Mouse (Mus musculus): ENCODE results near the gene Olfr462. TPM values are rescaled to one million over a fixed set of nuclear protein-coding genes. Genes with fewer than 3 reads are reported as not detected.

The Olfr462 gene
- total and polyA plus RNA-seq, 3 experiments, result not detected

DNA sequence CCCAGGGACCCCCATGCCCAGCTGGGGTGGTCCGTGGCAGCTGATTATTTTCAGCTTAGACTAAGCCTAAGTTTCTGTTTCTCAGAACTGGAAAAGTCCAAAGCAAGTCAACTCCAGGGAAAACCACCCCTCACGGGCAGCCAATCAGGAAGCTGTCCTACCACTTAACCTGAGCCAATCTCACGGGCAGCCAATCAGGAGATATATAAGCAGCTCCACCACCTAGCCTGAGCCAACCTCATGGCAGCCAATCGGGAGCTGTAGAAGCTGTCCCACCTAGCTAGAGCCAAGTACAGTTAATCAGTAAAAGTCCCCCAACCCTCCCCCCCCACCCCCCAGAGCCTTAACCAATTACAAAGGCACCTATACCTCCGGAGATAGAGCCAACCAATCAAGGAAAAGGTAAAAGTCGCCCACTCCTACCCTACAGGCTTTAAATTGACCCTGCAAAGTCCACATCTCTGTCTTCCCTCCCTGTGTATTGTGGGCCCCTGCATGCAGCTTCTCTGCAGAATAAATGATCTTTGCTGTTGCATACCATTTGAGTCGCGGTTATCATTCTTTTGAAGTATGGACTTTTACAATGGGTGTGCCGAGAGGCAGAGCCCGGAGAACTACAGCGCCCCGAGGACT is 45.0 kb downstream of the Olfr462 start:
- no peak for DNase-seq

- DNase-seq, result no peak
These were observed 50.6 kb downstream of the Olfr462 start for GRCm38 (mm10) chr11:87841436-87841835.

DNA sequence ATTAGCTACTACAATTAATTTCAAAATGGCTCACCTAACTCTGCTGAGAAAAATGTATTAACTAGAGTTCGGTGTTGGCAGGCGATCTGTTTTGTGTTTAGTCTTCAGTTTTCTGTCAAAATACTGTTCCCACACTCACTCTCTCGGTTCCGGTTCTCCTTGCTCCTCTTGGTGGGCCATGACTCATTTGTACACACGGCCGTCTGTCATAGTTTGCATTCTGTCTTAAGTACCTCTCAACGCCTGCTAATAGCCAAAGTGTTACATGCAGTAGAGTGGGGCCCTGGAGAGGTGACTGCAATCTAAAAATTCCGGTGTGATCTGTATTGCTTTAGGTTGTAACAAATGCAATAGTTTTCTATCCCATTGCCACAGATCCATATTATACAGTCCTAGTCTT is 51.4 kb downstream of the Olfr462 start:
- DNase-seq, result no peak

Other genes starting within 250 kb of the Olfr462 start
- 1 to 10 TPM; 3.8 to 7.8 TPM for gene Rnf43, start 229.5 kb downstream of the Olfr462 start, total RNA-seq (2021)
- 5.3 and 6.4 TPM in 2 replicates for gene Rnf43, start 229.5 kb downstream of the Olfr462 start, polyA plus RNA-seq (2012; rRNA removed)
- gene Supt4a, start 154.7 kb downstream of the Olfr462 start, total RNA-seq (2021), result 10 to 100 TPM; 43.3 to 74.3 TPM
- gene Supt4a, start 154.7 kb downstream of the Olfr462 start, polyA plus RNA-seq (2012; rRNA removed), result 18.5 and 21.4 TPM in 2 replicates
- 1 to 10 TPM; 3.3 to 4.6 TPM for gene Tspoap1, start 131.7 kb downstream of the Olfr462 start, total RNA-seq (2021)
- gene Tspoap1, start 131.7 kb downstream of the Olfr462 start, polyA plus RNA-seq (2012; rRNA removed), result 6.6 and 9.7 TPM in 2 replicates
- gene Mpo, start 98.7 kb downstream of the Olfr462 start, total RNA-seq (2021), result under 1 TPM in 1 of 2 experiments, not detected in 1; 0.29 TPM
- not detected in 2 replicates for gene Mpo, start 98.7 kb downstream of the Olfr462 start, polyA plus RNA-seq (2012; rRNA removed)
- gene Lpo, start 64.0 kb downstream of the Olfr462 start, total RNA-seq (2021), result not detected
- not detected in 2 replicates for gene Lpo, start 64.0 kb downstream of the Olfr462 start, polyA plus RNA-seq (2012; rRNA removed)
- 10 to 100 TPM in 1 of 2 experiments, 1 to 10 TPM in 1; 6.6 to 11.9 TPM for gene Mks1, start 39.1 kb downstream of the Olfr462 start, total RNA-seq (2021)
- gene Mks1, start 39.1 kb downstream of the Olfr462 start, polyA plus RNA-seq (2012; rRNA removed), result 19.2 and 20.7 TPM in 2 replicates
- not detected for gene Epx, start 16.7 kb downstream of the Olfr462 start, total RNA-seq (2021)
- gene Epx, start 16.7 kb downstream of the Olfr462 start, polyA plus RNA-seq (2012; rRNA removed), result not detected in 2 replicates
- gene Olfr463, start 5.1 kb upstream of the Olfr462 start, total RNA-seq (2021), result not detected
- gene Olfr463, start 5.1 kb upstream of the Olfr462 start, polyA plus RNA-seq (2012; rRNA removed), result not detected in 2 replicates
- not detected for gene Olfr464, start 28.7 kb upstream of the Olfr462 start, total RNA-seq (2021)
- gene Olfr464, start 28.7 kb upstream of the Olfr462 start, polyA plus RNA-seq (2012; rRNA removed), result not detected in 2 replicates
- 100 to 1,000 TPM; 158 to 251 TPM for gene Dynll2, start 95.3 kb upstream of the Olfr462 start, total RNA-seq (2021)
- 168 and 197 TPM in 2 replicates for gene Dynll2, start 95.3 kb upstream of the Olfr462 start, polyA plus RNA-seq (2012; rRNA removed)
- 100 to 1,000 TPM; 179 to 252 TPM for gene Srsf1, start 155.1 kb upstream of the Olfr462 start, total RNA-seq (2021)
- 210 and 224 TPM in 2 replicates for gene Srsf1, start 155.1 kb upstream of the Olfr462 start, polyA plus RNA-seq (2012; rRNA removed)
- gene Vezf1, start 176.0 kb upstream of the Olfr462 start, total RNA-seq (2021), result 10 to 100 TPM; 48.3 to 52.4 TPM
- gene Vezf1, start 176.0 kb upstream of the Olfr462 start, polyA plus RNA-seq (2012; rRNA removed), result 13.5 and 14.6 TPM in 2 replicates
- 10 to 100 TPM; 49.3 to 61.7 TPM for gene Cuedc1, start 205.8 kb upstream of the Olfr462 start, total RNA-seq (2021)
- 76.9 and 91.3 TPM in 2 replicates for gene Cuedc1, start 205.8 kb upstream of the Olfr462 start, polyA plus RNA-seq (2012; rRNA removed)

Data from adrenal gland, adult 2 months (tissue).